Mouse (Mus musculus) adrenal gland, adult 18-20 months (tissue): Measurements from ENCODE around the gene Hmbs. TPM values are rescaled to one million over a fixed set of nuclear protein-coding genes. Genes with fewer than 3 reads are reported as not detected.
A peak's percentile ranks its signal among the peaks of the same experiment; 100 is the strongest.
"Not testable (repeated sequence)": the region's sequence is repeated elsewhere in the genome, so short reads cannot be mapped to it uniquely, and the experiment has no call there.

Experiments
- DNase-seq, 2 experiments: peaks; one replicate each; pipeline ENCODE4 v3.0.0; 2021 to 2022; ENCODE audit warnings: low spot score in 2 of 2
- long read RNA-seq, 2 experiments: library from polyadenylated mRNA; stranded (forward); transcript quantifications; one replicate each; pipeline ENCODE4 v2.0.0; 2021
- total RNA-seq, 2 experiments: library from RNA; stranded (reverse); gene quantifications; 1 replicate in 1 of 2; 2 replicates in 1 of 2; pipeline ENCODE4 v1.2.3; 2021

The Hmbs gene
- total RNA-seq, result 10 to 100 TPM; 52.3 to 87.5 TPM
- long read RNA-seq, experiment 1, transcript Hmbs-201 (14 exons, 1,605 nt), result major isoform, 42 of 49 reads
- long read RNA-seq, experiment 1, partial matches to known transcripts, result 4 of 49 reads
- long read RNA-seq, experiment 1, other reads (novel, unspliced or antisense), result 2 of 49 reads
- long read RNA-seq, experiment 2, transcript Hmbs-201 (14 exons, 1,605 nt), result major isoform, 202 of 218 reads
- long read RNA-seq, experiment 2, partial matches to known transcripts, result 9 of 218 reads
- long read RNA-seq, experiment 2, other reads (novel, unspliced or antisense), result 7 of 218 reads

DNA sequence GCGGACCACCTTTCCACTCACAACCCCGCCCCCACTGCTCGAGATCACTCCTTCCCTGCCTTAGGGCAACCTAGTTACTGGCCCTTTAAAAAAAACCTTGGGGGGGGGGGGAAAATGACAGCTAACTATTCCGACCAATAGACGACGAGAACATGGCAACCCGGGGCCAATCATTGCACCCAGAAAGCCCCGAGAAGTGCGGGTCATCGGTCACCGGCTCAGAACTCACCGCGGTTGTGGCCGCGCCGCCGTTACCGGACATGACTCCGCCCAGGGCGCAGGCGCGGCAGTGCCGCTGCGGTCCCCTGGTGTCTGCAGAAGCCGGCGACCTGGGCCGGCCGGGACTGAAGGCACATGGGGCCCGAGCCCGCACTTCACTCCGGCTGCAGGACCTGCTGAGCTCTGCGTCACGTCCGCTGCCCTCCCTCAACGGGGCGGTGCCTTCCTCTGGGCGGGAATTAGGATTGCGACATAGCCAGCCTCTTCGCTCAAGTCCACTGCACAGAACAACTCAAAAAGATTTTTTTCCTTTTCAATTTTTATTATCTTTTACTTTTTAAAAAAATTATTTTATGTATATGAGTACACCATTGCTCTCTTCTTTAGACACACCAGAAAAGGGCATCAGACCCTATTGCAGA lies at the start of gene Hmbs:
Gene Hmbs (minus strand): TSS at position 448 of the 641 bp plus-strand sequence.
- peak; percentile 87 to 88 for DNase-seq

DNA sequence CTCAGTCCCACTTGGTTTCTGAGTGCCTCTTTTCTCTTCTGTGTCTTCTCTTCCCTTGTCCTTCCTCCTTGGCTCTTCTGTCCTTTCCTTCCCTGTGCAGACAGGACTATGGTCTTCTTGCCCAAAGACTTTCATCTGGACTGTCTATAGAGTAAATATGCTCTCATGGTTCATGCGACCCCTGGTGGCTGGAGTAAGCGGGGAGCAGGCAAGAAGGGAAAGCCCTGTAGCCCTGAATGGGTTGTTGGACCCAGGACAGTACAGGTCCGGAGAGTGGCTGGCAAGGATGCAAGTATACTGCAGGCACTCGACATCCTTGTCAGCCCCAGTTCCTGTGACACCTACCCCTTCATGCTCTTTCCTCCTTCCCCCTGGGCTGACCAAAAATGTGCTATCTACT lies 47.4 kb upstream of the Hmbs start:
- DNase-seq, result peak; percentile 71 to 77

DNA sequence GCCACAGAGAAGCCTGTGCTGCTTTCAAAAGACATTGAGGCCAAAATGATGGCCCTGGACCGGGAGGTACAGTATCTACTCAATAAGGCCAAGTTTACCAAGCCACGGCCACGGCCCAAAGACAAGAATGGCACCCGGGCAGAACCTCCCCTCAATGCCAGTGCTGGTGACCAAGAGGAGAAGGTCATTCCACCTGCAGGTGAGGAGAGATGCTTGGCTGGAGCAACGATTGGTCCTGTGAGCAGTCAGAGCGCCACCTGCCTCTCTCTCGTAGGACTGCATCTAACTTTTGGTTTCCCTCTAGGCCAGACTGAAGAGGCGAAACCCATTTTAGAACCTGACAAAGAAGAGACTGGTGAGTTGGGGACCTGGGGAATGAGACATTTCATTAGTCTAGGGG lies 45.2 kb upstream of the Hmbs start:
- DNase-seq, result no peak

DNA sequence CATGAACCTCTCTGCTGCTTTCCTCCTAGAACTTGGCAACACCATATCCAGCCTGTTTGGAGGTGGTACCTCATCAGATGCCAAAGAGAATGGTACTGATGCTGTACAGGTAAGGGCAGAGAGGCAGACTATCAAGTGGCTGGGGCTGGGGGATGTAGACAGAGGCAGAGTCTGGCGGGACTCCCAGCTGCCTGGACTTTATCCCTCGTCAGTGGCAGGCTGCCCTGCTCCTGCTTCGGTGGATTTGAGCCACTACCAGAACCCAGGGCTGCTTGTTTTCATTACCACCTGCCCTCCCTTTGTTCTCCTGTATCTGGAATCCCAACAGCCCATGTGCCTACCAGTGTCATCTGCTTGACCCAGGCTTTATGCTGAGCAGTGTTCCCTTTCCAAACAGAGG lies 43.2 kb upstream of the Hmbs start:
- DNase-seq, result no peak

DNA sequence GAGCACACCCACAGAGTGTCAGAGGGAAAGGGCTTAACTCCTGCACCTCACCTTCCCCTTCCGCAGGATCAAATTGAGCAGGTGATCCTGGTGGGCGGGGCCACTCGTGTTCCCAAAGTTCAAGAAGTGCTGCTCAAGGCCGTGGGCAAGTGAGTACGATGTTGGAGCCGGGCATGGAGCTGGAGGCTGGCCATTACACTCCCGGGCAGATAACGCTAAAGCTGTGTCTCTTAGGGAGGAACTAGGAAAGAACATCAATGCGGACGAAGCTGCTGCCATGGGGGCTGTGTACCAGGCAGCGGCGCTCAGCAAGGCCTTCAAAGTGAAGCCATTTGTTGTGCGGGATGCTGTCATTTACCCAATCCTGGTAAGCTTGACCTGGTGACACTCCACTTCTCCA lies 40.6 kb upstream of the Hmbs start:
- peak in 1 of 2 experiments; percentile 26 for DNase-seq

DNA sequence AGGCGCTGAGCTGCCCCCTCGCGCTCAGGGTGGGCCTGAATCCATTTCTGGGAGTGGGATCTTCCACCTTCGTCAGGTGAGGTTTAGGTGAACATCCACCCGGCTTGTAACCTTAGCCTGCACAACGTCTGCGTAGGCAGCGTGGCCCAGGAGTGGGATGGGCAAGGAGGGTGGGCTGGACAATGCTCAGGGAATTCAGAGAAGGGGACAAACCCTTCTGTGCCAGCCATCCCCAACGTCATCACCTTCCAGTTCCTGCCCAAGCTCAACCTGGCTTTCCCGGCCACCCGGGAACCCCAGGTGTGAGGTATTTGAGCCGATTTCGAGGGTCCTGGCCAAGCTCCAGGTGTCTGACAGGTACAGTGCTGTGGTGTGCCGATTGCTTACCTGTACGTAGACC lies 35.8 kb upstream of the Hmbs start:
- no peak for DNase-seq

DNA sequence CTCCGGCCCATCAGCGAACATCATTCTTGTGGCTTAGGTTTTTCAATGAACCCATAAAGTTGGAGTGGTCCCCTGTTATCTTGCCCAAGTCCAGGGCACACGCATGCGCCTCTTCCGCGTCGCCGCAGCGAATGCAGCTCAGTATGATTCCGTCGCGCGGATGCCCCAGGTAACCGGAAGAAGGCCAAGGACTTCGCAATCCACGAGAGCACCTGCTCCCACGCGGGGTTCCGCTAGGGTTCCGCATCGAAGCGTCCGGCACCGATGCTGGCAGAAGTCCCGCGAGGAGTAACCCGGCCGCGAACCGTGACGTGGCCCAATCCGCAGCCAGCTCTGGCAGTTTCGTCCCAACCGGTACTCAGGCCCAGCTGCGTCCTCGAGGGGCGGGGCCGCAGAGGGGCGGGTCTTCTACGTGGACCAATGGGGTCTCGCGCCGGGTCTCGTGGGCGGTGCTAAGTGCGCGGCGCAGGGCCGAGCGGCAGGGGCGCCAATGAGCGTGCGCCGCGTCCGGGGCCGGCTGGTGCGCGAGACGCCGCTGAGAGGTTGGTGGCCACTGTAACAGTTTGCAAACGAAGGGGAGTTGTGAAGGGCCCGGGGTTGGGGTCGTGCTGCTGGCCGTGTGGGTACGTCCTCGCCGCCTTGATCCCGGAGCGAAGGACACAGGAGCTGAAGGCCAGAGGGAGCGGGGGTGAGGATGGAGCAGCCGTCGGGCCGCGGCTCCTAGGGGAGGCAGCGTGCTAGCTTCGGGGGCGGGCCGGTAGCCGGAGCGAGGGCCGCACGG lies 35.2 kb upstream of the Hmbs start, which contains the start of gene Hyou1:
Gene Hyou1 (plus strand): TSS at position 437 of the 781 bp plus-strand sequence.
- peak; percentile 99 for DNase-seq

DNA sequence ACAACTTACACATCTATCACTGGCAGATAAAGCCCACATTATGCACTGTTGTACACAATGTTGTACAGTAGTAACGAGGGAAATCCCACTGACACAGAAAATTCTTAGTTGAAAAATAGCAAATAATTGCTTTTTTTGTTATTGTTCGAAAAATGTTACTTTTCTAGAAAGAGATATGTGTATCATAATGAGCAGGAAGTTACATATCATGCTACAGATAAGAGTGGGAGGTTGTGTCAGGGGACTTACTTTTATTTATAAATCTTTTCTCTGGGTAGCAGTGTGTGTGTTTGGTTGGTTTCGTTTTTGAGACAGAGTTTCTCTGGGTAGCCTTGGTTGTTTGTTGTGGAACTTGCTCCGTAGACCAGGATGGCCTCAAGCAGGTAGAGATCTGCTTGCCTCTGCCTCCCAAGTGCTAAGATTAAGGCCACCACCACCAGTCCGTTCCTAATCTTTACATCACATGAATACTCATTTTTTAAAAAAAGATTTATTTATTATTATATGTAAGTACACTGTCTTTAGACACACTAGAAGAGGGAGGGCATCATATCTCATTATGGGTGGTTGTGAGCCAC lies 34.2 kb upstream of the Hmbs start:
- no peak for DNase-seq

DNA sequence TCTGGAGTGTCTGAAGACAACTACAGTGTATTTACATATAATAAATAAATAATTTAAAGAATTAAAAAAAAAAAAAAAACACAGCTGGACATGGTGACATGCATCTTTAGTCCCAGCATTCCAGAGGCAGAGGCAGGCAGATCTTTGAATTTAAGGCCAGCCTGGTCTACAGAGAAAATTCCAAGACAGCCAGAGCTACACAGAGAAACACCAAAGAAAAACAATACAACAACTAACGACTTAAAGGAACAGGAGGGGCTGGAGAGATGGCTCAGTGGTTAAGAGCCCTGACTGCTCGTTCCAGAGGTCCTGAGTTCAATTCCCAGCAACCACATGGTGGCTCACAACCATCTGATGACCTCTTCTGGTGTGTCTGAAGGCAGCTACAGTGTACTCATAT lies 33.3 kb upstream of the Hmbs start:
- not testable (repeated sequence) for DNase-seq

DNA sequence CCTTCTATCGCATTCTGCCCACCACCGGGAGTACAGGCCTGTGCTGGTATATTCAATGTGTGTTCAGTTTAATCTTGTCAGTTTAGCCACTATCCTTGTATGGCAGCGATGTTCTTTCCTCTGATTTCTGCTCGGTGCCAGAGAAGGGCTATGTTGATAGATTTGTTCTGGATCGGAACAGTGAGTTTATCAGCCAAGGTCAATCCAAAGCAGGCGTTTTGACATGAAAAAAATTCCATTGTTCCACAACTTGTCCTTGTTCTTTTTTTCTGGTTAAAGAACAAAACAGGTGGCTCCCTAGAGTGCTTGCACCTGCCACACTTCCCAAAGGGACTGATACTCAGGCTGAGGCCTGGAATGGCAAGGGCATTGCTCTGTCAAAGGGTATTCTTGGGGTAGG lies 32.1 kb upstream of the Hmbs start:
- no peak for DNase-seq

DNA sequence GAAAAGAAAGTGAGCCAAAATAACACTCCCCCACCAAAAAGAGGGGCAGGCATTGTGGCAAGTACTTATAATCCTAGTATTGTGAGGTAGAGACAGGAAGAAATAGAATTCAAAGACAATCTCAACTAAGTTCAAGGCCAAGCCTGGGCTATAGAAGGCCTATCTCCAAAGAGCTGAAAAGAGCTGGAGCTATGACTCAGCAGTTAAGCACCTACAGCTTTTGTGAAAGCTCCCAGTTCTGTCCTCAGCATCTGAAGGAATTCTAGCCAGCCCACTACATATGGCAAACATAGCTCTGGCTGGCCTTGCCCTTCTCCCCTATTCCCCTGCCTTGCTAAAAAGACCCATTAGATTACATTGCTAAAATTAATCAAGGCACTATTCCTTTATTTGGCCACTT lies 29.4 kb upstream of the Hmbs start:
- no peak for DNase-seq

DNA sequence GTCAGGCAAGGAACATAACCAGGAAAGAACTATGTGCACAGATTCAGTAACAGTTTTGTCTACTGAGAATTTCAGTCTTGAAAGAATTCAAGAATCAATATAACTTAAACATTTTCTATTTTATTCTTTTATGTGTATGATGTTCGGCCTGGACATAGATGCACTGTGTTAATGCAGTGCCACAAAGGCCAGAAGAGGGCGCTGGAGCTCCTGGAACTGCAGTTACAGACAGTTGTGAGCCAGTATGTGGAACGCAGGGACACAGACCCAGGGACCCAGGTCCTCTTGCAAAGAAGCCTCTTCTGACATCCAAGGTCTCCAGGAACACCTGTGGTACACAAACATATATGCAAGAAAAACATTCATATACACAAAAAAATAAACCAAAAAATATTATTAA lies 20.5 kb upstream of the Hmbs start:
- DNase-seq, result peak in 1 of 2 experiments; percentile 41

DNA sequence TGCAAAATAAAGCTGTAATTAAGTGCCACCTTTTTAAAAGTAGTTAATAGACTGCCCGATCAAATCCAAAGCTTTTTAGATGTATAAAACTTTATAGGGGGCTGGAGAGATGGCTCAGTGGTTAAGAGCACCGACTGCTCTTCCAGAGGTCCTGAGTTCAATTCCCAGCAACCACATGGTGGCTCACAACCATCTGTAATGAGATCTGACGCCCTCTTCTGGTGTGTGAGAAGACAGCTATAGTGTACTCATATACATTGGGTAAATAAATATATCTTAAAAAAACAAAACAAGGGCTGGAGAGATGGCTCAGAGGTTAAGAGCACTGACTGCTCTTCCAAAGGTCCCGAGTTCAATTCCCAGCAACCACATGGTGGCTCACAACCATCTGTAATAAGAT lies 17.9 kb upstream of the Hmbs start:
- DNase-seq, result not testable (repeated sequence)

DNA sequence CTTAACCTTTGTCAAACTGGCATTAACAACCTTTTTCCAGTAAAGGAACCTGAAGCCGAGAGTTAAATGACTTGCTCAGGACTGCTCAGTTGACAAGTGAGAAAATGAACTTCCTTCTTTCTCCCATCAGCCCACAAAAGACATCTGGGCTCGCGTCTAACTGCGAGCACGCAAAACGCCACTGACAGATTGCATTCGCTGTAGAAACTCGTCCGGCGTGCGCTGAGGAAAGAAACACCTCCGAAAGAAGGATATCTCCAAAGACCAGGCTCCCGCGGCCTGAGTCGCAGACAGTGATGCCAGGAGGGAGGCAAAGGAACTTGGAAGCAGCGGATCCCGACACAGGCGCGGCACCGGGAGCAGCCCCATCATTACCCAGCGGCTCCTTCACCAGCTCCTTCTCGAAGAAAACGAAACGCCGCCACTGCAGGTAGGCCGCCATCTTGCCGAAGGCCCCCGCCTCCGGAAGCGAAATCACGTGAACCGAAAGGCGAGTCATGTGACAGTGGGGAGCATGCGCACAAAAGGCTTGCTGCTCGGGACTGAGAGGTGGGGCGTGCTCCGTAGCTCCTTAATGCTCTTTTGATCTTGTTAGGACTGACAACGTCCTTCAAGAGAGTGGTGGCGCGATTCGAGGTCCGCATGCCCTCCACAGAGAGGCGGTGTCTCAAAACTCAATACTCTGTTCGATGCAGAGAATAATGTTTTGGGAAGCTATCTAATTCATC lies 17.3 kb upstream of the Hmbs start, which contains the start of gene Vps11:
Gene Vps11 (minus strand): TSS at position 481 of the 728 bp plus-strand sequence.
- DNase-seq, result peak; percentile 92 to 94

DNA sequence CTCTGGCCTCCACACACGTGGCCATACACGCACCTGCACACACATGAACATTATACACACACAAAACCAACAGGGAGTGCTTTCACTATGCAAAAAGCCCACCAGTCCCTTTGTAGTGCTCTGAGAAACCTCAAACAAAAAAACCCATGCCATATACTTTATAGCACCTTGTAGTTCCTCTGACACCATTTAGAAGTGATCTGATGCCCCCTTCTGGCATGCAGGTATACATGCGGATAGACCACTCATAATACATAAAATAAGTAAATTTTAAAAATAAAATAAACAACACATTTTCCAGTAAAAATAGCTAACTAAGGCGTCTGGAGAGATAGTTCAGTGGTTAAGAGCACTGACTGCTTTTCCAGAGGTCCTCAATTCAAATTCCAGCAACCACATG lies 13.2 kb upstream of the Hmbs start:
- DNase-seq, result no peak

DNA sequence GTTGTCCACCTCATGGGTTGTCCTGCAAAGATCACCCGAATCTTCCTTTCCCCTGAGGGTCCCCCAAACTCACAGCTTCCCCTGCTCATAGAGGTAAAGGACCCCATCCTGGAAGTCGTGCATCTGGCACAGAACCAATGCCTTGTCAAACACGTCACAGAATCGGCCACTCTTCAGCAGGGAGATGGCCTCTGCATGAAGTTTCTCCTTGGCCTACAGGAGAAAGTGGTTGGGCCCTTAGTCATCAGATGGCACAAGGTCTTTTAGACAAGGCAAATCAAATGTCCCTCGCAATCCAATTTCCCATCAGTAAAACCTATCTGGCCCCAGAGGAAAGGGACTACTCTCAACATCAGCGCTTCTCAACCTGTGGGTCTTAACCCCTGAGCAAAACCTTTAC lies 9.1 kb upstream of the Hmbs start:
- DNase-seq, result no peak

DNA sequence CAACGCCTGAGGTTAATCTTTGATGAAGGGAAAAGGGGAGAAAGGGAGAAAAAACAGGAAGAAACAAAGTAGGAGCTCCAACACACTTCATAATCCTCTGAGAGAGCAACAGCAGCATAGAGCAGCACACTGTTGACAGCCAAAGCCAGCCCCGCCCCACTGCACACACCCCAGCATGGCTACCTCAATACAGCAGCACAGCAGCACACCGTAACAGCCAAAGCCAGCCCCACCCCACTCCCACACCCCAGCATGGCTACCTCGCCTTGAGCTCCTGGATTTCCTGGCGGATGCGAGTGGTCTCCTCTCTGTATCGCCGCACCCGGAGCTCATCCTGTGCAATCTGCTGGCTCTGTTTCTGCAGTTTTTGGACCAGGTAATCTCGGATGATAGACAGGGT lies 8.3 kb upstream of the Hmbs start:
- DNase-seq, result no peak

DNA sequence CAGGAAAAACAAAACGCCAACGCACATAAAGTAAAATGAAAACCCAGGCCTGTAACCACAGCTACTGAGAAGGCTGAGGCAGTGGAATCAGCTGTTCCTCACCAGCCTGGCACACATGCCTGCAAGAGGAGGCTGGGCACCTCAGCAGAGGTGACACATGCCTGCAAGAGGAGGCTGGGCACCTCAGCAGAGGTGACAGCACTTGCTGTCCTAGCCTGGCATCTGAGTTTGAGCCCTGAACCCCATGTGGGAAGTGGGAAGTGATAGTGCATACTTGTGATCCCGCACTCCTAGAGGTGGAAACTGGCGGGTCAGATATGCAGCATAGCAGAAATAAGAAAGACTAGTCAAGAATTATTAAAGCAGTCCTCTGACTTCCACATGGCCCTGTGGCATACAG lies 7.4 kb upstream of the Hmbs start:
- no peak for DNase-seq

DNA sequence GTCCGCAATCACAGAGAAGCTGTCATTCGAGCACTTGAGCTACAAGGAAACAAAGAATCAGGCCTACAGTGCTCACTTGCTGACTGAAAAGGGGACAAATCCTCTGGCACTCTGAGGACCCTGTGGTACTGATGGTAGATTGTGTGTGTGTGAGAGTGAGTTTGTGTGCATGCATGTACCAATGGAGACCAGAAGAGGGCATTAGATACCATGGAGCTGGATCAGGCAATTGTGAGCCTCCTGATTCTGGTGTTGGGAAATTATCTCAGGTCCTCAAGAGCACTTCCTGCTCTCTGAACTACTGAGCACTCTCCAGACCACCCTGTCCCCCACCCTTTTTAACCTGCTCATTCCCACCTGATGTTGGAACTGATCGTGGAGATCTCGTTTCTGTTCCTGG lies 4.5 kb upstream of the Hmbs start:
- DNase-seq, result no peak

DNA sequence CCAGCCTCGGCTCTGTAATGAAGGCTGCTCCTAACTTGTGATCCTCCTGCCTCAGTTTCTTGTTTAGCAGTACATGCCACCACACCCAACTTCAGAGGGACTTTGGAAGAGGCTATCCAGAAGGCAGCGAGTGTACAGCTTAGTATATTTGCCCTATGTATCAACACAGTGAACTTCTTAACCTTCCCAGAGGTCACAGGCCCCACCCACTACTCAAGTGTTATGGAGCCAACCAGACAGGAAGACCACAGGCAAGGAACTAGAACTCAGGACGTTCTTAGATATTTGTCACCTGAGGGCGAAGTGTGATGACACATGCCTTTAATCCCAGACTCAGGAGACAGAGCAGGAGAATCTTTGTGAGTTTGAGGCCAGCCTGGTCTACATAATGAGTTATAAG lies 3.6 kb upstream of the Hmbs start:
- no peak for DNase-seq

DNA sequence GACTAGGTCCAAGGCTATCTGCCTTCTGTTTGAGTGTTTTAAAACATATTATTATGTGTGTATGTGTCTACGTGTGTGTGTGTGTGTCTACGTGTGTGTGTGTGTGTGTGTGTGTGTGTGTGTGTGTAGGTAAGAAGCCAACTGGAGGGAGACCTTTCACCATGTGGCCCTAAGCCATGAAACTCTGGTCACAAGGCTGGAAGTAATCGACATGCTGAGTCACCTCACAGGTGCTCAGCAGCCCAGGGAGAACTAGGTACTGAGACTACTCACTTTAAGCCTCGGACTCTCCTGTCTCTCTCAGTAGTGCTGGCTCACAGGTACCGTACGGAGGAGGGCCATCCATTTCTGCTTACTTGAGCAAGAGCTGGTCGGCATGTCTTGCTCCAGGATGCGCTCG lies 3.1 kb upstream of the Hmbs start:
- no peak for DNase-seq
